Mouse (Mus musculus): Measurements from ENCODE around the gene Olfr732. TPM values are rescaled to one million over a fixed set of nuclear protein-coding genes. Genes with fewer than 3 reads are reported as not detected.

The Olfr732 gene
- total RNA-seq (2015), result not detected in 2 replicates
- total RNA-seq (2017), result not detected in 2 replicates

DNA sequence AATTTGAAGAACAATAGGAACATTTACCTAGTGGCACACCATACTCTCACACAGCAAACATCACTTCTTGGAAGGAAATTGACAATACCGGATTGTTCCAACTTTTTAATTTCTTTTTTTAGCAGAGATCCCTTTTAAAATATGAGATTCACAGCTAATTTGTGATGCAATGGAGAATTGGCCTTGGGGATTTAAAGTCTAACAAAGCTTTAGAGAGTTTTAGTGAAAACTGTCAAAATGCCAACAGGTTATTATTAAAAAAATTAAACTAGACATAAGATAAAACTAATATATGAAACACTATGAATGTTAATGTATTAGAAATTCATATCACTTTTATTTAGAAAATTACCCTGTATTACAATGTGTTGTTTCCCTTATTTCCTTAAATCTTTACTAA lies at the start of gene Olfr732:
Gene Olfr732 (minus strand): TSS at position 101 of the 400 bp plus-strand sequence.
- no peak for ATAC-seq (replicated peaks; ENCODE audit: poor library complexity)

DNA sequence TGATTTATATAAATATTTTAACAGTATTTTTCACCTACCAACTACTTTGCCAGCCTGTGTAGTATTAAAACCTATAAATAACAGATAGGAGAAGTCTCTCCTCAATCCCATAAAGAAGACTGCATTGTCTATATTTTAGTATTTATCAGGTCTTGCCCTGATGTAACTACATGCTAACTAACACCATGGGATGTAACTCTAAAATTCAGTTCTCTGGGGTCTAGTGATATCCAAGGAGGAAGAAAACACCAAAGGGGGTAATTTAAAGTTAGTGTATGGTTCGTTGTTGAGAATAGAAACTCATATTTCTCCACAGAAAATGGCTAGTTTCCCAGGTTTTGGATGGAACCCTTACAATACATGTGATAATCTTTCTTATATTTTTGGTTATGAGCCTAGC lies 42.7 kb upstream of the Olfr732 start, which contains the start of gene Olfr734:
Gene Olfr734 (minus strand): TSS at position 101 of the 400 bp plus-strand sequence.
- ATAC-seq (replicated peaks; ENCODE audit: poor library complexity), result no peak

DNA sequence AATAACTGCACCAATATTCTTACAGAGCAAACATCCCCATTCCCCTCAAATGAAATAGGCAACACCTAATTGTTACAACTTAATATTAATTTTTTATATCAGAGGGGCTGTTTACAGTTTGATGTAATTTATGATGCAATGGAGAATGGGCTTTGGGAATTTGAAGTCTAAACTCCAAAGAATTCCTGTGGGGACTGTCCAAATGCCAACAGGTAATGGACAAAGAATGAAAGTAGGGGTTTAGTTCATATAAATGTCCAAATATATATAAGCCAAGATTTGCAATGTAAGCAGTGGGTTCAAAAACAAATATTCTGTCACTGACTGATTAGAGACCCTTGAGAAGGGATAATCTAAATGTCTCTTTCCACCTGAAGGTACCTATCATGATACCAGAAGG lies 17.4 kb upstream of the Olfr732 start, which contains the start of gene Olfr733:
Gene Olfr733 (minus strand): TSS at position 101 of the 400 bp plus-strand sequence.
- ATAC-seq (replicated peaks; ENCODE audit: poor library complexity), result no peak

DNA sequence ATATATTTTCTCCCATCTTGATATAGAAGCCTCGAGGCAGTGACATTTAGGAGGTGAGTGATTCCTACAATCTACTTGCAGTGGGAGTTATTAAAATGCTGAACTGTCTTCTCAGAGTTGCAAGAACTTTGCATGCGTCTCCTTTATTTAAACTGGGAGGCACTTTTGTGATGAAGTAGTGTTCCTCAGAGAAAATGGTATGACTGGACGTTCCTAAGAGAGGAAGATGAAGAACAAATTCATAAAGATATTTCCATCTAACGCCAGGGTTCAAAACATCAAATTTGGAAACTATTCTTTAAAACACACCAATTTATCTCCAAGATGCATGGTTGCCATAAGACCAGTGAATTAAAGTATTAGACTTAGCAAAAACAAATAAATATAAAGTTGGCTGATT lies 42.2 kb downstream of the Olfr732 start, which contains the start of gene Olfr731:
Gene Olfr731 (minus strand): TSS at position 101 of the 400 bp plus-strand sequence.
- ATAC-seq (replicated peaks; ENCODE audit: poor library complexity), result no peak

Other genes with a start within 250 kb of the Olfr732 start
- gene Olfr725, start 243.8 kb downstream of the Olfr732 start, total RNA-seq (2015), result not detected in 2 replicates
- gene Olfr725, start 243.8 kb downstream of the Olfr732 start, total RNA-seq (2017), result not detected in 2 replicates
- gene Olfr726, start 193.3 kb downstream of the Olfr732 start, total RNA-seq (2015), result not detected in 2 replicates
- gene Olfr726, start 193.3 kb downstream of the Olfr732 start, total RNA-seq (2017), result not detected in 2 replicates
- not detected in 2 replicates for gene Olfr727, start 161.0 kb downstream of the Olfr732 start, total RNA-seq (2015)
- not detected in 2 replicates for gene Olfr727, start 161.0 kb downstream of the Olfr732 start, total RNA-seq (2017)
- gene Olfr728, start 141.5 kb downstream of the Olfr732 start, total RNA-seq (2015), result not detected in 2 replicates
- gene Olfr728, start 141.5 kb downstream of the Olfr732 start, total RNA-seq (2017), result not detected in 2 replicates
- not detected in 2 replicates for gene Olfr729, start 131.3 kb downstream of the Olfr732 start, total RNA-seq (2015)
- not detected in 2 replicates for gene Olfr729, start 131.3 kb downstream of the Olfr732 start, total RNA-seq (2017)
- gene Olfr730, start 96.0 kb downstream of the Olfr732 start, total RNA-seq (2015), result not detected in 2 replicates
- gene Olfr730, start 96.0 kb downstream of the Olfr732 start, total RNA-seq (2017), result not detected in 2 replicates
- gene Olfr731, start 42.3 kb downstream of the Olfr732 start, total RNA-seq (2015), result not detected in 2 replicates
- not detected in 2 replicates for gene Olfr731, start 42.3 kb downstream of the Olfr732 start, total RNA-seq (2017)
- gene Olfr733, start 17.3 kb upstream of the Olfr732 start, total RNA-seq (2015), result not detected in 2 replicates
- gene Olfr733, start 17.3 kb upstream of the Olfr732 start, total RNA-seq (2017), result not detected in 2 replicates
- not detected in 2 replicates for gene Olfr734, start 42.6 kb upstream of the Olfr732 start, total RNA-seq (2015)
- gene Olfr734, start 42.6 kb upstream of the Olfr732 start, total RNA-seq (2017), result not detected in 2 replicates
- gene Olfr735, start 64.7 kb upstream of the Olfr732 start, total RNA-seq (2015), result not detected in 2 replicates
- not detected in 2 replicates for gene Olfr735, start 64.7 kb upstream of the Olfr732 start, total RNA-seq (2017)
- 0.12 TPM in 1 of 2 replicates, not detected in the other for gene Tlr11, start 73.7 kb upstream of the Olfr732 start, total RNA-seq (2015)
- gene Tlr11, start 73.7 kb upstream of the Olfr732 start, total RNA-seq (2017), result not detected in 2 replicates
- gene Olfr736, start 97.0 kb upstream of the Olfr732 start, total RNA-seq (2015), result not detected in 2 replicates
- not detected in 2 replicates for gene Olfr736, start 97.0 kb upstream of the Olfr732 start, total RNA-seq (2017)
- gene Olfr738, start 123.4 kb upstream of the Olfr732 start, total RNA-seq (2015), result not detected in 2 replicates
- gene Olfr738, start 123.4 kb upstream of the Olfr732 start, total RNA-seq (2017), result not detected in 2 replicates
- not detected in 2 replicates for gene Olfr739, start 134.4 kb upstream of the Olfr732 start, total RNA-seq (2015)
- gene Olfr739, start 134.4 kb upstream of the Olfr732 start, total RNA-seq (2017), result not detected in 2 replicates
- not detected in 2 replicates for gene Olfr740, start 161.3 kb upstream of the Olfr732 start, total RNA-seq (2015)
- gene Olfr740, start 161.3 kb upstream of the Olfr732 start, total RNA-seq (2017), result not detected in 2 replicates
- gene Olfr741, start 188.5 kb upstream of the Olfr732 start, total RNA-seq (2015), result not detected in 2 replicates
- gene Olfr741, start 188.5 kb upstream of the Olfr732 start, total RNA-seq (2017), result not detected in 2 replicates
- not detected in 2 replicates for gene Olfr742, start 219.4 kb upstream of the Olfr732 start, total RNA-seq (2015)
- not detected in 2 replicates for gene Olfr742, start 219.4 kb upstream of the Olfr732 start, total RNA-seq (2017)
- not detected in 2 replicates for gene Olfr743, start 237.6 kb upstream of the Olfr732 start, total RNA-seq (2015)
- gene Olfr743, start 237.6 kb upstream of the Olfr732 start, total RNA-seq (2017), result not detected in 2 replicates

Measured in megakaryocyte progenitor cell, adult 5-6 weeks (primary cell).